In the genomic region with DNA sequence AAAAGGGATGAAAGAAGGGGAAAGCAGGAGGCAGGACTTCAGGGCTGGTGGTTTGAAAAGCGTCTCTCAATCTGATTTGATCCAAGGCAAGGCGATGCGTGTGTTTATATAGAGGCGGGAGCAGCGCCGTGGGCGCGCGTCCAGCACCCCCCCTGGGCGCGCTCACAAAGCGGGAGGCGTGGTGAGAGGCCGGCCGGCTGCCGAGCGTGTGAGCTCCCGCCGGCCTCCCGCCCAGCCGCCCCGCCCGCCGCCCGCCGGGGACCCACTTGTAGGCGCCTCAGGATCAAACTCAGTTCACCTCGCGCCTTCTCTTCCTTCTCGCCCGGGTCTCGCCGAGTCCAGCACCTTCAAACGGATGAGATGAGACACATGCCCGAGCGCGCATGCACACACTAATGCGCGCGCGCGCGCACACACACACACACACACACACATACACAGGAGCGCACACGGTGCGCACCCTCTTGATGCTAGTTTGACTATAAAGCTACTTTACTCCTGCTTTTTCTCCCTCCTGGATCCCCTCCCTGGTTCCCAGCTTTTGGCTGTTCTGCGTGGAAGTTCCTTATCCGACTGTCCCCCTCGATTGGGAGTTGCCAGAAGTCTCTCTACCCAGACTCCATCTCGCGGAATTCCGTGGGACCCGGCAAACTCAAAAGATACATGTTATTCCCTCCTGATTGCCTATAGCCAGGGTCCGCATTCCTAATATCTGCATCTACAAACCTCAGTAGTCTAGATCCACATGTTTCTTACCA, we compare ENCODE assay signal across 9 mouse cellular contexts. TPM values are rescaled to one million over a fixed set of nuclear protein-coding genes. Genes with fewer than 3 reads are reported as not detected.
A peak's percentile ranks its signal among the peaks of the same experiment; 100 is the strongest.
DNase-seq lines count a peak whose midpoint lies in the region; ATAC-seq lines count a peak whose summit lies in the region.
"Had no signal": no experiment of that assay in that cellular context is flagged by ENCODE, and none has a peak within 500 bp of the region (broad histone marks: within the 10 kb centered on the region; RNA-seq: fewer than 3 reads in every experiment).

No protein-coding gene starts in this region.

- peak overlapping the region; percentile 61 for H3K9ac ChIP-seq in midbrain, embryonic 13.5 days (replicated peaks)

- under 1% methylated on average over 54 of the region's 54 CpGs for WGBS in embryonic facial prominence, embryonic 10.5 days
- under 1% methylated on average over 53 of the region's 54 CpGs for whole genome bisulfite sequencing in limb, embryonic 10.5 days
- WGBS in midbrain, embryonic 13.5 days: 1% methylated on average over 51 of the region's 54 CpGs

- intact Hi-C loops in heart, postnatal 14 days (cut with DNase I): loop anchor here (2.0 to 5.0 kb wide), 3 partner anchors 182 to 323 kb away; no protein-coding TSS in a partner anchor

- ATAC-seq in midbrain, embryonic 13.5 days: no peak
- ATAC-seq in monocyte, adult 5-6 weeks (replicated peaks; ENCODE audit: insufficient number of reproducible peaks, low FRiP score, low TSS enrichment, poor library complexity, severe bottlenecking): no peak

- DNase-seq in thymus, postnatal 4 days: peak; percentile 38
- DNase-seq in thymus, postnatal 0 days (ENCODE audit: low spot score): no peak
- DNase-seq in embryonic facial prominence, embryonic 10.5 days (ENCODE audit: low spot score): peak; percentile 82
- peak; percentile 62 to 63 for DNase-seq in heart, postnatal 14 days
- DNase-seq in limb, embryonic 10.5 days (ENCODE audit: low spot score): peak; percentile 86
- no peak for DNase-seq in layer of hippocampus, postnatal 14 days (ENCODE audit: low spot score in 2 of 2)

- peaks cover 86% of the 10 kb centered on the region for H3K4me1 ChIP-seq in embryonic facial prominence, embryonic 10.5 days
- H3K4me1 ChIP-seq in limb, embryonic 10.5 days: peaks cover 70% of the 10 kb centered on the region
- peaks cover 67% of the 10 kb centered on the region for H3K4me1 ChIP-seq in midbrain, embryonic 13.5 days (replicated peaks)

- H3K9me3 ChIP-seq in embryonic facial prominence, embryonic 10.5 days: no peaks in the 10 kb centered on the region
- H3K9me3 ChIP-seq in limb, embryonic 10.5 days (replicated peaks): no peaks in the 10 kb centered on the region
- H3K9me3 ChIP-seq in midbrain, embryonic 13.5 days: no peaks in the 10 kb centered on the region

- H3K36me3 ChIP-seq in embryonic facial prominence, embryonic 10.5 days (replicated peaks): no peaks in the 10 kb centered on the region
- H3K36me3 ChIP-seq in limb, embryonic 10.5 days: peaks cover 16% of the 10 kb centered on the region
- H3K36me3 ChIP-seq in midbrain, embryonic 13.5 days: no peaks in the 10 kb centered on the region

- peak overlapping the region; percentile 71 for H3K4me3 ChIP-seq in embryonic facial prominence, embryonic 10.5 days
- H3K4me3 ChIP-seq in limb, embryonic 10.5 days: peak overlapping the region; percentile 81
- H3K4me3 ChIP-seq in midbrain, embryonic 13.5 days (replicated peaks): peak overlapping the region; percentile 50
- H3K4me3 ChIP-seq: erythroblast, embryonic 14.5 days had no signal

- H3K4me2 ChIP-seq in midbrain, embryonic 13.5 days (replicated peaks): peak overlapping the region; percentile 85

- H3K27ac ChIP-seq in embryonic facial prominence, embryonic 10.5 days (replicated peaks): peak overlapping the region; percentile 84
- peak overlapping the region; percentile 95 for H3K27ac ChIP-seq in limb, embryonic 10.5 days
- H3K27ac ChIP-seq in midbrain, embryonic 13.5 days: no peak overlapping the region

- H3K27me3 ChIP-seq in embryonic facial prominence, embryonic 10.5 days (replicated peaks; ENCODE audit: low read depth, poor library complexity, severe bottlenecking): peaks cover 98% of the 10 kb centered on the region
- peaks cover 67% of the 10 kb centered on the region for H3K27me3 ChIP-seq in limb, embryonic 10.5 days (ENCODE audit: low read depth, poor library complexity, severe bottlenecking)
- H3K27me3 ChIP-seq in midbrain, embryonic 13.5 days: peaks cover 92% of the 10 kb centered on the region

RNA-seq across cellular contexts. Expression of gene Cyp26b1, which starts 4.6 kb away (rescaled TPM):
- 3.0 and 3.4 TPM in 2 replicates for polyA plus RNA-seq in thymus, postnatal 0 days (2015; fragmentation: Nextera tagmentation; extraction: Ambion mirVana)
- 6.6 and 16.7 TPM in 2 replicates for polyA plus RNA-seq in embryonic facial prominence, embryonic 10.5 days (2016; fragmentation: Nextera tagmentation; extraction: Ambion mirVana)
- 1 to 10 TPM; 2.1 to 2.7 TPM for total RNA-seq in heart, postnatal 14 days (2021)
- polyA plus RNA-seq in limb, embryonic 10.5 days (2016; fragmentation: Nextera tagmentation; extraction: Ambion mirVana): 32.7 and 47.1 TPM in 2 replicates
- polyA plus RNA-seq in midbrain, embryonic 13.5 days (2015; fragmentation: Nextera tagmentation; extraction: Ambion mirVana): 12.6 and 14.7 TPM in 2 replicates
- 10 to 100 TPM; 12.0 to 16.9 TPM for total RNA-seq in layer of hippocampus, postnatal 14 days (2021)
- total RNA-seq in monocyte, adult 5-6 weeks (2017): not detected in 3 replicates
- polyA plus RNA-seq: erythroblast, embryonic 14.5 days had no signal

Comparison
In these comparisons a context has a peak if more than half of its experiments do, and no peak if none do; other contexts are left out.
1. DNase-seq: peak in thymus, postnatal 4 days (single experiment), embryonic facial prominence, embryonic 10.5 days (single experiment), heart, postnatal 14 days (2 of 2) and limb, embryonic 10.5 days (single experiment); none in thymus, postnatal 0 days (single experiment) and layer of hippocampus, postnatal 14 days (0 of 2).
2. Peak in every context shown above with its lines, with median percentiles within 50 percentile points of each other: H3K4me3 ChIP-seq.